Mouse (Mus musculus) bone marrow macrophage, adult 2 months (primary cell): ENCODE measurements at regions not wholly inside any gene's neighbourhood (a gene's known extent, or its start where the extent isn't known, plus 50 kb on each side); places are given as distances from the start of the nearest gene placed in this dataset.

ENCODE experiments used
- CTCF ChIP-seq: IDR thresholded peaks from 2 replicates; pipeline ENCODE4 v1.5.1; 2012; ENCODE audit warnings: low read depth, mild to moderate bottlenecking, low read length, moderate library complexity
- POLR2A ChIP-seq: IDR thresholded peaks from 2 replicates; pipeline ENCODE4 v1.6.1; 2012; ENCODE audit warnings: mild to moderate bottlenecking, low read depth, low read length, borderline replicate concordance

- TF ChIP-seq POLR2A (no peak), CTCF (no peak)
Observed at GRCm38 (mm10) chr17:3248875-3249274, 77.5 kb upstream of the Tiam2 start.
